Mouse (Mus musculus) heart, embryonic 13.5 days (tissue): Measurements from ENCODE around the gene Sh3gl2. TPM values are rescaled to one million over a fixed set of nuclear protein-coding genes. Genes with fewer than 3 reads are reported as not detected.

Source experiments
- ATAC-seq: fragments of 200-750 bp; cut with Nextera tagmentation; 2 replicates; pipeline ENCODE4 v1.8.0; 2017; ENCODE audit warnings: moderate TSS enrichment; ENCODE audit not compliant: insufficient number of reproducible peaks, low FRiP score, low TSS enrichment; ENCODE audit errors: extremely low read depth
- H3K27ac ChIP-seq: fragments of 300-500 bp; sonication (generic); replicated peaks from 2 replicates; pipeline ENCODE4 v1.5.1; 2015; ENCODE audit warnings: moderate library complexity, mild to moderate bottlenecking, inconsistent platforms
- H3K27me3 ChIP-seq: fragments of 300-500 bp; sonication (generic); replicated peaks from 2 replicates; pipeline ENCODE4 v1.6.1; 2015; ENCODE audit warnings: mild to moderate bottlenecking, inconsistent platforms
- H3K36me3 ChIP-seq: fragments of 300-500 bp; sonication (generic); 2 replicates; pipeline ENCODE4 v1.6.1; 2015; ENCODE audit warnings: mild to moderate bottlenecking, inconsistent platforms
- H3K4me1 ChIP-seq: fragments of 300-500 bp; sonication (generic); 2 replicates; pipeline ENCODE4 v1.6.1; 2015; ENCODE audit warnings: inconsistent platforms
- H3K4me2 ChIP-seq: fragments of 300-500 bp; sonication (generic); 2 replicates; pipeline ENCODE4 v1.6.1; 2015; ENCODE audit warnings: inconsistent platforms, mild to moderate bottlenecking, moderate library complexity
- H3K4me3 ChIP-seq: fragments of 300-500 bp; sonication (generic); 2 replicates; pipeline ENCODE4 v1.5.1; 2015; ENCODE audit warnings: moderate library complexity, mild to moderate bottlenecking, inconsistent platforms
- H3K9ac ChIP-seq: fragments of 300-500 bp; sonication (generic); 2 replicates; pipeline ENCODE4 v1.6.1; 2015; ENCODE audit warnings: inconsistent platforms, mild to moderate bottlenecking, moderate library complexity
- H3K9me3 ChIP-seq: fragments of 300-500 bp; sonication (generic); 2 replicates; pipeline ENCODE4 v1.6.1; 2016; ENCODE audit warnings: inconsistent platforms
- WGBS: fragments of 180-500 bp; shearing (Covaris S2); methylation state at CpG from one replicate; pipeline ENCODE4 v1.1.7; 2015; ENCODE audit warnings: mixed read lengths; 5-methylcytosine and 5-hydroxymethylcytosine counted together
- polyA plus RNA-seq: library from polyadenylated mRNA; unstranded; fragments of >200 nt; fragmentation: Nextera tagmentation; extraction: Ambion mirVana; gene quantifications from 2 replicates; pipeline ENCODE4 v1.2.1, GENCODE M21; 2015

Gene Sh3gl2
- polyA plus RNA-seq, 1 experiment from 2014 or later: 1.1 TPM

GRCm38 (mm10) chr4:85619261-85619660, 414.3 kb downstream of the Sh3gl2 start:
- no peak overlapping the region for H3K9ac ChIP-seq
- H3K4me1 ChIP-seq: no peaks in the 10 kb centered on the region
- H3K9me3 ChIP-seq: no peaks in the 10 kb centered on the region
- no peak overlapping the region for H3K4me2 ChIP-seq
- H3K27me3 ChIP-seq: no peaks in the 10 kb centered on the region
- H3K27ac ChIP-seq: no peak overlapping the region
- H3K36me3 ChIP-seq: no peaks in the 10 kb centered on the region
- WGBS: 73% methylated on average over 3 of the region's 3 CpGs
- H3K4me3 ChIP-seq: no peak overlapping the region
- no peak for ATAC-seq

GRCm38 (mm10) chr4:85629381-85629780, 424.5 kb downstream of the Sh3gl2 start:
- no peak overlapping the region for H3K4me2 ChIP-seq

GRCm38 (mm10) chr4:85669271-85669670, 464.3 kb downstream of the Sh3gl2 start:
- H3K27ac ChIP-seq: no peak overlapping the region
- 79% methylated on average over 5 of the region's 5 CpGs for WGBS
- H3K9ac ChIP-seq: no peak overlapping the region
- H3K4me1 ChIP-seq: no peaks in the 10 kb centered on the region
- H3K4me3 ChIP-seq: no peak overlapping the region
- H3K4me2 ChIP-seq: no peak overlapping the region
- no peaks in the 10 kb centered on the region for H3K36me3 ChIP-seq
- ATAC-seq: no peak
- H3K27me3 ChIP-seq: no peaks in the 10 kb centered on the region
- no peaks in the 10 kb centered on the region for H3K9me3 ChIP-seq

More at GRCm38 (mm10) chr4:85629381-85629780, 424.5 kb downstream of the Sh3gl2 start:
- Histone ChIP-seq H3K27me3 (no peaks in the 10 kb centered on the region), H3K9me3 (no peaks in the 10 kb centered on the region), H3K27ac (no peak overlapping the region), H3K4me1 (peaks cover 12% of the 10 kb centered on the region), H3K36me3 (no peaks in the 10 kb centered on the region), H3K9ac (no peak overlapping the region), H3K4me3 (no peak overlapping the region)
- WGBS: 40% methylated on average over 7 of the region's 7 CpGs
- ATAC-seq: no peak

GRCm38 (mm10) chr4:85669735-85670134, 464.8 kb downstream of the Sh3gl2 start:
- WGBS: 59% methylated on average over 1 of the region's 1 CpGs
- H3K4me2 ChIP-seq: no peak overlapping the region
- no peak for ATAC-seq
- H3K36me3 ChIP-seq: no peaks in the 10 kb centered on the region
- no peaks in the 10 kb centered on the region for H3K4me1 ChIP-seq
- no peak overlapping the region for H3K4me3 ChIP-seq
- no peak overlapping the region for H3K9ac ChIP-seq
- no peaks in the 10 kb centered on the region for H3K27me3 ChIP-seq
- H3K9me3 ChIP-seq: no peaks in the 10 kb centered on the region
- no peak overlapping the region for H3K27ac ChIP-seq

GRCm38 (mm10) chr4:85672290-85672689, 467.4 kb downstream of the Sh3gl2 start:
- Histone ChIP-seq H3K9ac (no peak overlapping the region), H3K4me2 (no peak overlapping the region), H3K4me3 (no peak overlapping the region), H3K9me3 (no peaks in the 10 kb centered on the region), H3K27ac (no peak overlapping the region), H3K27me3 (no peaks in the 10 kb centered on the region), H3K4me1 (no peaks in the 10 kb centered on the region), H3K36me3 (no peaks in the 10 kb centered on the region)
- 50% methylated on average over 4 of the region's 4 CpGs for WGBS
- ATAC-seq: no peak

GRCm38 (mm10) chr4:85677621-85678020, 472.7 kb downstream of the Sh3gl2 start:
- Histone ChIP-seq H3K4me3 (no peak overlapping the region), H3K27ac (no peak overlapping the region), H3K9ac (no peak overlapping the region), H3K36me3 (no peaks in the 10 kb centered on the region), H3K9me3 (no peaks in the 10 kb centered on the region), H3K27me3 (no peaks in the 10 kb centered on the region), H3K4me2 (no peak overlapping the region), H3K4me1 (no peaks in the 10 kb centered on the region)
- no peak for ATAC-seq
- WGBS: 33% methylated on average over 1 of the region's 1 CpGs

- 33% methylated on average over 4 of the region's 4 CpGs for WGBS
- Histone ChIP-seq H3K36me3 (no peaks in the 10 kb centered on the region), H3K4me1 (no peaks in the 10 kb centered on the region), H3K27ac (no peak overlapping the region), H3K9ac (no peak overlapping the region), H3K4me3 (no peak overlapping the region), H3K9me3 (no peaks in the 10 kb centered on the region), H3K4me2 (no peak overlapping the region), H3K27me3 (0 out of 2 replicates have a peak, but pooled peaks cover 6% of the 10 kb centered on the region)
- ATAC-seq: no peak
These were observed 481.2 kb downstream of the Sh3gl2 start for GRCm38 (mm10) chr4:85686160-85686559.
